Comparison of ENCODE assay signal across 27 mouse cellular contexts in genomic region chr4:114537376-114537974, GRCm38 (mm10).
DNase-seq lines count a peak whose midpoint lies in the region; ATAC-seq and TF ChIP-seq lines count a peak whose summit lies in the region.
"Had no signal": no experiment of that assay in that cellular context is flagged by ENCODE, and none has a peak within 500 bp of the region (broad histone marks: within the 10 kb centered on the region; RNA-seq: fewer than 3 reads in every experiment).

No protein-coding gene starts in this region.

- TF ChIP-seq CTCF in brain, embryonic 14.5 days (IDR thresholded peaks at IDR 0.05; ENCODE audit: borderline replicate concordance, extremely low read depth, insufficient read depth, insufficient read length) = no peak

- no peak overlapping the region for H3K4me3 ChIP-seq in intestine, embryonic 14.5 days (ENCODE audit: low read depth, low read length)
- no peak overlapping the region for H3K4me3 ChIP-seq in intestine, embryonic 15.5 days (replicated peaks)
- H3K4me3 ChIP-seq in embryonic facial prominence, embryonic 15.5 days (replicated peaks) = no peak overlapping the region
- H3K4me3 ChIP-seq in limb, embryonic 13.5 days = no peak overlapping the region
- H3K4me3 ChIP-seq: embryonic facial prominence, embryonic 12.5 days; heart, adult 2 months; hindbrain, embryonic 15.5 days; midbrain, embryonic 13.5 days; neural tube, embryonic 12.5 days had no signal

- peak; percentile 36 for DNase-seq in intestine, embryonic 14.5 days (ENCODE audit: low spot score)
- peak; percentile 7 for DNase-seq in brain, embryonic 14.5 days (ENCODE audit: low read depth)
- DNase-seq in thymus, postnatal 14 days = no peak
- DNase-seq in retina, postnatal 1 day = no peak
- DNase-seq: adrenal gland, postnatal 36 days; B cell, adult 2 months; cerebellum, adult 11-12 months; cerebellum, postnatal 10 days; forebrain, postnatal 0 days; gastrocnemius, postnatal 25 days; heart, postnatal 36 days; kidney, adult 11 months; kidney, postnatal 10 days; liver, postnatal 0 days; lung, postnatal 10 days; thymus, postnatal 25 days had no signal

- no peak for TF ChIP-seq POLR2A in brain, embryonic 14.5 days (IDR thresholded peaks at IDR 0.05; ENCODE audit: borderline replicate concordance, extremely low read depth, insufficient read depth, insufficient read length, poor library complexity, severe bottlenecking)

- no peaks in the 10 kb centered on the region for H3K36me3 ChIP-seq in intestine, embryonic 14.5 days (ENCODE audit: control insufficient read depth, insufficient read depth, low read length)
- no peaks in the 10 kb centered on the region for H3K36me3 ChIP-seq in intestine, embryonic 15.5 days
- no peaks in the 10 kb centered on the region for H3K36me3 ChIP-seq in embryonic facial prominence, embryonic 15.5 days
- no peaks in the 10 kb centered on the region for H3K36me3 ChIP-seq in limb, embryonic 13.5 days
- H3K36me3 ChIP-seq: embryonic facial prominence, embryonic 12.5 days; G1E; hindbrain, embryonic 15.5 days; midbrain, embryonic 13.5 days; neural tube, embryonic 12.5 days had no signal

- WGBS in intestine, embryonic 14.5 days = 70% methylated on average over 6 of the region's 6 CpGs
- 76% methylated on average over 6 of the region's 6 CpGs for WGBS in intestine, embryonic 15.5 days
- WGBS in embryonic facial prominence, embryonic 15.5 days = 34% methylated on average over 6 of the region's 6 CpGs
- 19% methylated on average over 6 of the region's 6 CpGs for WGBS in limb, embryonic 13.5 days

- no peak for ATAC-seq in intestine, embryonic 14.5 days (replicated peaks; ENCODE audit: low FRiP score, low TSS enrichment, low read depth)
- ATAC-seq in intestine, embryonic 15.5 days = no peak
- ATAC-seq in embryonic facial prominence, embryonic 15.5 days (ENCODE audit: insufficient number of reproducible peaks, low FRiP score, low TSS enrichment, low read depth) = peak; percentile 65; the same call in 1 of the 2 replicates
- ATAC-seq in limb, embryonic 13.5 days (ENCODE audit: low FRiP score, low read depth) = peak; percentile 81
- ATAC-seq: forebrain, postnatal 0 days; liver, postnatal 0 days; midbrain, embryonic 13.5 days; Patski had no signal

- no peaks in the 10 kb centered on the region for H3K9me3 ChIP-seq in intestine, embryonic 14.5 days (ENCODE audit: control insufficient read depth, low read length)
- H3K9me3 ChIP-seq in intestine, embryonic 15.5 days = no peaks in the 10 kb centered on the region
- no peaks in the 10 kb centered on the region for H3K9me3 ChIP-seq in embryonic facial prominence, embryonic 15.5 days (replicated peaks)
- H3K9me3 ChIP-seq in limb, embryonic 13.5 days = no peaks in the 10 kb centered on the region
- H3K9me3 ChIP-seq: embryonic facial prominence, embryonic 12.5 days; hindbrain, embryonic 15.5 days; midbrain, embryonic 13.5 days; neural tube, embryonic 12.5 days had no signal

- no peaks in the 10 kb centered on the region for H3K27me3 ChIP-seq in intestine, embryonic 14.5 days (replicated peaks; ENCODE audit: control insufficient read depth, insufficient read depth, low read length)
- no peaks in the 10 kb centered on the region for H3K27me3 ChIP-seq in intestine, embryonic 15.5 days (replicated peaks)
- H3K27me3 ChIP-seq in embryonic facial prominence, embryonic 15.5 days = no peaks in the 10 kb centered on the region
- peaks cover 67% of the 10 kb centered on the region for H3K27me3 ChIP-seq in limb, embryonic 13.5 days
- H3K27me3 ChIP-seq: embryonic facial prominence, embryonic 12.5 days; hindbrain, embryonic 15.5 days; midbrain, embryonic 13.5 days; neural tube, embryonic 12.5 days; Patski had no signal

- H3K4me2 ChIP-seq in intestine, embryonic 14.5 days (ENCODE audit: low read length) = no peak overlapping the region
- H3K4me2 ChIP-seq in intestine, embryonic 15.5 days (replicated peaks) = no peak overlapping the region
- H3K4me2 ChIP-seq in embryonic facial prominence, embryonic 15.5 days (replicated peaks) = no peak overlapping the region
- H3K4me2 ChIP-seq in limb, embryonic 13.5 days (replicated peaks) = no peak overlapping the region
- H3K4me2 ChIP-seq: embryonic facial prominence, embryonic 12.5 days; hindbrain, embryonic 15.5 days; liver, embryonic 11.5 days; midbrain, embryonic 13.5 days; neural tube, embryonic 12.5 days had no signal

- no peak overlapping the region for H3K9ac ChIP-seq in intestine, embryonic 14.5 days (ENCODE audit: low read length)
- no peak overlapping the region for H3K9ac ChIP-seq in intestine, embryonic 15.5 days
- no peak overlapping the region for H3K9ac ChIP-seq in embryonic facial prominence, embryonic 15.5 days
- no peak overlapping the region for H3K9ac ChIP-seq in limb, embryonic 13.5 days
- H3K9ac ChIP-seq: embryonic facial prominence, embryonic 12.5 days; forebrain, postnatal 0 days; hindbrain, embryonic 15.5 days; liver, postnatal 0 days; midbrain, embryonic 13.5 days; neural tube, embryonic 12.5 days had no signal

- no peaks in the 10 kb centered on the region for H3K4me1 ChIP-seq in intestine, embryonic 14.5 days (replicated peaks; ENCODE audit: control insufficient read depth, insufficient read depth, low read length)
- no peaks in the 10 kb centered on the region for H3K4me1 ChIP-seq in intestine, embryonic 15.5 days (replicated peaks)
- H3K4me1 ChIP-seq in embryonic facial prominence, embryonic 15.5 days = peaks cover 25% of the 10 kb centered on the region
- peaks cover 55% of the 10 kb centered on the region for H3K4me1 ChIP-seq in limb, embryonic 13.5 days
- H3K4me1 ChIP-seq: hindbrain, embryonic 15.5 days; midbrain, embryonic 13.5 days; neural tube, embryonic 12.5 days had no signal

- H3K27ac ChIP-seq in intestine, embryonic 14.5 days (ENCODE audit: low read depth) = no peak overlapping the region
- no peak overlapping the region for H3K27ac ChIP-seq in intestine, embryonic 15.5 days
- H3K27ac ChIP-seq in embryonic facial prominence, embryonic 15.5 days (replicated peaks) = no peak overlapping the region
- peak overlapping the region; percentile 56; the same call in 1 of the 2 replicates for H3K27ac ChIP-seq in limb, embryonic 13.5 days
- H3K27ac ChIP-seq: embryonic facial prominence, embryonic 12.5 days; heart, adult 2 months; hindbrain, embryonic 15.5 days; midbrain, embryonic 13.5 days; neural tube, embryonic 12.5 days had no signal

Comparison
In these comparisons a context has a peak if more than half of its experiments do, and no peak if none do; other contexts are left out.
1. ATAC-seq: peak in embryonic facial prominence, embryonic 15.5 days (single experiment) and limb, embryonic 13.5 days (single experiment); none in intestine, embryonic 14.5 days (single experiment) and intestine, embryonic 15.5 days (single experiment).
2. DNase-seq: peak in intestine, embryonic 14.5 days (single experiment) and brain, embryonic 14.5 days (single experiment); none in thymus, postnatal 14 days (single experiment) and retina, postnatal 1 day (single experiment).